Comparison of ENCODE assay signal across 23 mouse cellular contexts in genomic region chr13:24330836-24331523, GRCm38 (mm10).
"Had no signal": no experiment of that assay in that cellular context is flagged by ENCODE, and none has a peak within 500 bp of the region (broad histone marks: within the 10 kb centered on the region; RNA-seq: fewer than 3 reads in every experiment).

No protein-coding gene starts in this region.

- ATAC-seq: forebrain, postnatal 0 days; hindbrain, embryonic 16.5 days; inflammation-experienced regulatory T-cells, adult 6 months; intestine, embryonic 15.5 days; intestine, postnatal 0 days had no signal

- H3K36me3 ChIP-seq: heart, embryonic 10.5 days; heart, embryonic 13.5 days; heart, embryonic 15.5 days; hindbrain, embryonic 12.5 days; intestine, embryonic 15.5 days; kidney, embryonic 15.5 days; limb, embryonic 10.5 days; limb, embryonic 12.5 days had no signal

- H3K4me1 ChIP-seq: heart, embryonic 10.5 days; heart, embryonic 13.5 days; hindbrain, embryonic 12.5 days had no signal

- DNase-seq: forebrain, postnatal 0 days; gastrocnemius, postnatal 14 days; gastrocnemius, postnatal 36 days; heart, adult 18-20 months; heart, postnatal 14 days; heart, postnatal 36 days; kidney, postnatal 14 days had no signal

- H3K27me3 ChIP-seq: heart, embryonic 15.5 days; hindbrain, embryonic 12.5 days; intestine, embryonic 15.5 days; kidney, embryonic 15.5 days; limb, embryonic 12.5 days had no signal

- H3K9me3 ChIP-seq: heart, embryonic 10.5 days; heart, embryonic 13.5 days; heart, embryonic 15.5 days; hindbrain, embryonic 12.5 days; intestine, embryonic 15.5 days; kidney, embryonic 15.5 days; limb, embryonic 10.5 days; limb, embryonic 12.5 days had no signal

- H3K4me2 ChIP-seq: heart, embryonic 13.5 days; heart, embryonic 15.5 days; hindbrain, embryonic 12.5 days; hindbrain, embryonic 14.5 days; intestine, embryonic 15.5 days; kidney, embryonic 15.5 days; limb, embryonic 12.5 days; liver, embryonic 11.5 days had no signal

- H3K4me3 ChIP-seq: heart, embryonic 10.5 days; heart, embryonic 13.5 days; heart, embryonic 15.5 days; hindbrain, embryonic 12.5 days; intestine, embryonic 15.5 days; kidney, embryonic 15.5 days; layer of hippocampus, adult 2 months; left cerebral cortex, adult 2 months; limb, embryonic 10.5 days; limb, embryonic 12.5 days had no signal

- H3K27ac ChIP-seq: heart, embryonic 10.5 days; heart, embryonic 13.5 days; heart, embryonic 15.5 days; hindbrain, embryonic 12.5 days; hindbrain, embryonic 14.5 days; intestine, embryonic 15.5 days; kidney, embryonic 15.5 days; layer of hippocampus, adult 2 months; left cerebral cortex, adult 2 months; limb, embryonic 10.5 days; limb, embryonic 12.5 days; liver, embryonic 14.5 days had no signal

- H3K9ac ChIP-seq: forebrain, postnatal 0 days; heart, embryonic 13.5 days; heart, embryonic 15.5 days; hindbrain, embryonic 12.5 days; hindbrain, embryonic 14.5 days; intestine, embryonic 15.5 days; kidney, embryonic 15.5 days; limb, embryonic 12.5 days; liver, embryonic 14.5 days had no signal
